Mouse (Mus musculus): ENCODE data around the gene Slc35g1. TPM values are rescaled to one million over a fixed set of nuclear protein-coding genes. Genes with fewer than 3 reads are reported as not detected.
"Not testable (repeated sequence)": the region's sequence is repeated elsewhere in the genome, so short reads cannot be mapped to it uniquely, and the experiment has no call there.

The Slc35g1 gene
- total RNA-seq, 2 experiments from 2014 or later = 1.6 to 2.6 TPM

DNA sequence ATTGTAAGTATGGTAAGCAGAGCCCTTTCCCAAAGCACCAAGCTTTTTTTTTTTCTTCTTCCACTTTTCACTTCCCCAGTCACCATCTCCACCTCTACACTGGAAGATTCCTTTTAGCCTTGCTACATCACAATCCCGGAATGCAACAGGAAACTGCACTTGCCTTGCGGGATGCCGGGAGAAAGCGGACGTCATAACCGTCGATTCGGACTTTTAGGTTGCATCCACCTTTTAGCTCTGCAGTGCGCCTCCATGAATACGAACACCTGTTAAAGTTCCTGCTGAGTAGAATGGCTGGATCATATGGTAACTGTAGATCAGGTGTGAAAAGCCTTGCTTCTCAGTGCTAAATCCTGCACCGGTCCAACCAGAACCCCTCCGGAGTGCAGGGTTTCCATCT lies 12.0 kb upstream of the Slc35g1 start:
- intact Hi-C loops (cut with DNase I) = no loop called here
- no peak for DNase-seq (ENCODE audit: low spot score in 2 of 2)

DNA sequence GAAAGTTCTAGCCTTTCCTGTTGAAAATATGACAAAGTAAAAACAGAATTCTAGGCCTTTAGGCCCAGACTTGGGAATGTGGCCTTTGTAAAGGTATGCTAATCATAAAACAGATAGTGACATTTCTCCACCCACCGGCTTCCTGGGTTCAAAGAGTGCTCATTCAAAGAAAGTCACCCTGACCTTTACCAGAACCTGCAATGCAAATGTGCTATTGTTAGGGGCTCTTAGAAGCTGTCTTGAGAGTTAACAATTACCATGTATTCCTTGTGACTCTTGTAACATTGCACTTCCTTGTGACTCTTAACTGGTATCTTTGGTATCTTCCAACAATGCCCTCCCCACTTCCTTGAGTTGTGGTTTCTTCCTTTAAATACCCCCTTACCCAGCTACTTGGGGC lies 8.8 kb upstream of the Slc35g1 start:
- DNase-seq (ENCODE audit: low spot score in 2 of 2) = not testable (repeated sequence)

DNA sequence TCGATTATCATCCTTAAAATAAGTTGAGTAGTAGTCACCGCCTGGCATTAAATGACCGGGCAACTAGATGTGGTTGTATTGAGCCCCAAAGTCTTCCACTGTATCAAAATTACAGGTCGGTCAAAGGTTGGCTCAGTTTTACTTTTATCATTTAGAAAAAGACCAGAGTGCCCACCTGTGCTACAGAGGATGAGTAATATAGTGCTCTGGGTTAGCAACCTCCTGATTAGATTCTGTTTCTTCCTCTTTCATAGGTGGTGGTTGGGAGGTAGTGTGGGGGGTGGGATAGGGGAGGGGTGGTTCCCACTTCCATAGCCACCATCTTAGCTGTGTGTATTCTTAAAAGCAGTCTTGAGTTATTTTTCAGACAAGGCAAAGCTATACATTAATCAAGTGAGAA lies 7.9 kb upstream of the Slc35g1 start:
- intact Hi-C loops (cut with DNase I) = no loop called here
- DNase-seq (ENCODE audit: low spot score in 2 of 2) = no peak

More for the DNA sequence above, 8.8 kb upstream of the Slc35g1 start:
- intact Hi-C loops (cut with DNase I) = not testable (repeated sequence)

DNA sequence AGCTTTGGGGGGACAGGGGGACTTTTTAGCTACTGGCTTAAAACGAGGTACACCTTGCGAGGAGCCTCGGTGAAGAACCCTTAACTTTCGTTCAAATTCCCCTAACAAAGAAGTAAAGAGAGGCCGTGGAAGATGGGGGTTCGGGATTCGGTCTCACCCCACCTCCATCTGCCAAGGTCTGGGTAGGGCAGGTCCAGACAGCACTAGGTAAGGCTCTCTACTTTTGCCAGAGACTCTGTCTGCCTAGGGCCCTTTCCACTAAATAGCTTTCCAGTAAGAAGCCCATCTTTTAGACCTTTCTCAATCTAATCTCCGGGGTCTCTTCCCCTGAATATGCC lies 822 bp downstream of the Slc35g1 start:
- intact Hi-C loops (cut with DNase I) = no loop called here

DNA sequence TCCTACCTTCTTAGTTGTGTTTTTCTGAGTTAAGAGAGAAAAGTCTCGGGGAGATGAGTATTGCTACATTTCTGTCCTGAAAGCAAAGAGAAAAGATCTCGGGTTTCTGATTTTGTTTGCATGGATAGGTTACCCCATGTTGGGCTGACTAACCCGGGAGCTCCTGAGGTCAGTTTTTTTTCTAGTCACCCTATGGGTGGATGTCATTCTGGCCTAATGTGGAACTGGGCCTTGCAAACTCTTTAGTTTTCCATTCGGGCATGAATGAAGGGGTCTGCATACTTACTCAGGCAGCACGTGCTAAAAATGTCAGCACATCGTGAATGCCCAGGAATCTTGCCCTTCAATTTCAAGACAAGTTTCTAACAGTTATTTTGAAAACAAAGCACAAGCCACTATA lies 1.2 kb downstream of the Slc35g1 start:
- DNase-seq (ENCODE audit: low spot score in 2 of 2) = no peak
- intact Hi-C loops (cut with DNase I) = no loop called here

More for the DNA sequence above, 822 bp downstream of the Slc35g1 start:
- no peak for DNase-seq (ENCODE audit: low spot score in 2 of 2)

DNA sequence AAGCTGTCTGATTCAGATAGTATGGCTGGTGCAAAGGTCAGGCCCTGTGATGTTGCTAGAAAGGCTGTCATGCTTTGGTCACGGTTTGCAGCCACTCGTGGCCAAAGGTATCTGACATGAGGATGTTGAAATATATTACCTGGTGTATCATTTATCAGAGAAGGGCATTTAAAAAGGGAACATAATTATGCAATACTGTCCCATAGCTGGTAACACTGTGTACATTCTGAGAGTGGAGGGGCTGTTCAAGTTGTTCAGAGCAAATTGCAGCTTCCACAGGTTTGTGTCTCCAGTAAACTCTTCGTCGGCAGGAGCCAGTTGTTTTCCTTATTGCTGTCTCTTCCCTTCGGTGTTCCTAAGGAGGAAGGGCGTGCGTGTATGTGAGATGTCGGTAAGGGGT lies 3.2 kb downstream of the Slc35g1 start:
- intact Hi-C loops (cut with DNase I) = no loop called here
- DNase-seq (ENCODE audit: low spot score in 2 of 2) = no peak

DNA sequence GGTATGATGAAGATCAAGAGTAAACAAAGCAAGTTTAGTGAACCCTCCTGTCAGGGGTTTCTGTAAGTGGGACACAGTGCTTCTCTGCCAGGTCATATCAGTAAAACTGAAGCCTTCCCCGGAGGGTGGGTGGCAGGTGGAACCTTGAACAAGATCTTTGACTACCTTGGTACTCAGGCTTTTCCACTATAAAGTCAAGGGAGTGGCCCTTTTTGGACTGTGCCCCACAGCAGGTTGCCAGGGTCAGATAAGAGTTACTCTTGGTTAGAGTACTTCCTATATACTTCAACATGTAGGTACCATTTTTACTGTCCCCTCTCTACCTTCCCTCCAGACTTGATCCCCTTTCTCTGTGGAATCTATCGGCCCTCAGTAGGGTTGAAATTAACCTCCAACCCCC lies 5.1 kb downstream of the Slc35g1 start:
- no peak for DNase-seq (ENCODE audit: low spot score in 2 of 2)
- intact Hi-C loops (cut with DNase I) = no loop called here

DNA sequence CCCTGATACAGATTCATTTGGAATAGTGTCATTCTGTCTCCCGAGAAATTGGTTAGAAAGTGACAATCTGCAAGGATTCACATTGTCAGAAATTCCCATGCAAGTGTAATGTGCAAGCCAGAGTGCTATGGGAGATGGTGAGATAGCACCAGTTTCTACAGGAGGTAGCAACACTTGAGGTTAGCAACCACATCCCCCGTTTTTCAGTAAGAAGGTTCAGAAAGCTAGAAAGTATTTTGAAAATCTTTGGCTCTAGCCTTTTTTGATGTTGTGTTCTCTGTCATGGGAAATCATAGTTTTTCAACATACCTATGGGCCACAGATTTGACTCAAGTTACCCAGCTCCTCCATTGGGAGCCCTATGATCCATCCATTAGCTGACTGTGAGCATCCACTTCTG lies 5.6 kb downstream of the Slc35g1 start:
- DNase-seq (ENCODE audit: low spot score in 2 of 2) = no peak
- intact Hi-C loops (cut with DNase I) = no loop called here

DNA sequence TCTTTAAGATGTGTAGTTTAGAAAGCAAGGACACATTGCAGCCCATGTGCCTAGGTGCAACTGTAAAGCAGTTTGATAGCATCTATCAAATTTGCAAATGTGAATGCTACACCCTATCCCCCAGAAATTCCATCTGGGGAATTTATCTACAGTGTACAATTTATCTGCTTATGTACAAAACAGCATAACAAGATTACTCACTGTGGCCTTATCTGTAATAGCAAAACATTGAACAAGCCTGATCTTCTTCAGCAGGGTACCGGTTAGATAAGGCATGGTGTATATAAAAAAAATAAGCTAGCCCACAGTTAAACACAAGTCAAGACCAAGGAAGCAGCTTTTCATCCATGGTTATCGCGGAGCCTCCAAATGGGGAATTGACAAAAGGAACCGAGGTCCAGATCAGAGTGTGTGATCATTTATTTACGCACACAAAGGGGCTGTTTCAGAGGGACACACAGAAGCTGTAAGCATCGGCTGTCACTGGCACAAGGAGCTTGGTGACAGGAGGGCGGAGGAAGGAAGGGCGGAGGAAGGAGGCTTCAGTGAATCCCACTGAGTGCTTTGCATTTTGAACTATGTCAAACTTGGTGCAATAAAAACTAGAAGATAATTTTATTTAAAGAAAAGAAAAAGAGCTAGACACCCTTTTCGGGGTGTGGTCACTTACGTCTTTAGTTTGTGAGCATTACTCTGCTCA lies 14.7 kb downstream of the Slc35g1 start:
- intact Hi-C loops (cut with DNase I) = no loop called here
- DNase-seq (ENCODE audit: low spot score in 2 of 2) = no peak

DNA sequence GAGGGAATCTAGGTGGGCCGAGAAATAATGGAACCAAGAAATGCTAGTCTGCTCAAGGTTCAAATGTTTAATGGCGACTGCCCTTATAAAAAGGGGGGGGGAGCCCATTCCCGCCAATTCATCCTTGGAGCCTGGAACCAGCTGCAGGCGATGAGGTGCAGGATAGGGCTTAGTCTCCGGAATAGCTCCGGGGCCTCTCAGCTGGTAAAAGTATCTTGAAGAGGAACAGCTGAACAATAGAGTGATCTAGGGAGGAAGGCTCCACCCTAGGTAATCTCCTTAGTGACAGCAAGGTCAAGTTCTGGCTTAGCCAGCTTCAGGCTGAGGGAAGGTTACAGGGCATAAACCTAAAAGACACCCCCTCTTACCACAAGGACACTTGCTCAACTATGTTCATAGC lies 18.1 kb downstream of the Slc35g1 start:
- intact Hi-C loops (cut with DNase I) = no loop called here
- DNase-seq (ENCODE audit: low spot score in 2 of 2) = no peak

DNA sequence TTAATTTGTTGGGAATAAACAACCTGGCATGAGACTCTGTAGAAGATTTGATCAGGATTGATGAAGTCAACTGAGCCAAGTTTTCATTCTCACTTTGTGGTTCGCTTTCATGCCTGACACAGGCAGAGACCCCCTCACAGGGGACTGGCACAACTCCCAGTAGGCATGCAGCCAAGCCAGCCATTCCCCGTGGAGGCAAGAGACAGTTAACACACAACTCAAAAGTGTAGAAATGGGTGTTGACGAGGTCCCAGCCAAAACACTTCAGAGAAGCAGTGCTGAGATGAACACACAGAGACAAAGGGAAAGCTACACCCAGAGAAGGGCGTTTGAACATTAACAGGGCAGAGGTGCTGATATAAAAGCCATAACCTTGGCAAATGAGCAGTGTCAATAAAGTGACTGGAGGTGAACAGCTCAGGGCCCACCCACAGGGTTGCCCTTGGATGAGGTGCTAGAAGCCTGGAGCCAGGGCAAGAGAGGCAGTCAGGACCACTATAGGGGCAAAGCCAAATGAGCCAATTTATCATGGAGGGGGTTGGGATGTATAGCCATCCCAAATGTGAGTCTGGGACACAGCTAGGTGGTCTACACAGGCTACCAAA lies 23.1 kb downstream of the Slc35g1 start:
- DNase-seq (ENCODE audit: low spot score in 2 of 2) = no peak
- intact Hi-C loops (cut with DNase I) = no loop called here

DNA sequence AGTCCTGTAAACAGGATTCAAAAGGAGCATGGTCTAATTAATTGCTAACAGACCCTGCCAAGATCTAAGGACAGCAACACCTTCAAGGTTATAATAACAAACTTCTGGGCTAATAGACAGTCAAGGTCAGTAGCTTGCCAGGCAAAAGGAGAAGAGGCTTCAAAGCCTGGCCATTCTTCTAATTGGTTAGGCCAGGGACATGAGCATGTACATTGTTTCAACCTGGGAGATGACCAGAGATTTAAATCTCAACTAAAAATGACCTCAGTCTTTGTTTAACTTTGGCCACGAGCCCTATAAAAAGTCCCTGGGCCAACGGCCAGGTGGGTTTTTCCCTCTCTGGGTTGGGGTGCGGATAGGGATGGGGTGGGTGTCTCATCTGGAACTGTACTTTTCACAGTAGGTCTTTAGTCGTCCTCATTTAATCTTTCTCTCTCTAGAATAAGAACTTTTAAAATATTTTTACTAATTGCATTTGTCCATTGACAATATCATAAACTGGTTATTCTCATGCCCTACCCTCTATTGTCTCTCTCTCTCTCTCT lies 25.0 kb downstream of the Slc35g1 start:
- intact Hi-C loops (cut with DNase I) = no loop called here
- DNase-seq (ENCODE audit: low spot score in 2 of 2) = no peak

DNA sequence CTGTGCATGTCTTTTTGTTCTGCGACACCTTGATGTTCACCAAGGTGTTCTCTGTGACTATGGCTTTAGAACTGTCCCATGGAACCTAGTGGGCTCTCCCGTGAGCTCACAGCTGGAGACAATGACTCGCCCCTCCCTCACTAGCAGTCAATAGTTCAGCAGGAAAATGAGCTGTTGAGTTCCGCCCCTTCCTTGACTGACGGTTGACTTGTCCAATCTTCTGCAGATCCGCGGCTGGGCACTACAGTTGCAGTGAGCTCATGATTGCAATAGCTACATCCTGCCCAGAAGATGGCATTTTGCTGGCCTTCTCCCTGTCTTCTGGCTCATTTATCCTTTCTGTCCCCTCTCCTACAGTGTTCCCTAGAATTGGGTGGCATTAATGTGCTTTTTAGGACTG lies 25.7 kb downstream of the Slc35g1 start:
- DNase-seq (ENCODE audit: low spot score in 2 of 2) = no peak
- intact Hi-C loops (cut with DNase I) = no loop called here

DNA sequence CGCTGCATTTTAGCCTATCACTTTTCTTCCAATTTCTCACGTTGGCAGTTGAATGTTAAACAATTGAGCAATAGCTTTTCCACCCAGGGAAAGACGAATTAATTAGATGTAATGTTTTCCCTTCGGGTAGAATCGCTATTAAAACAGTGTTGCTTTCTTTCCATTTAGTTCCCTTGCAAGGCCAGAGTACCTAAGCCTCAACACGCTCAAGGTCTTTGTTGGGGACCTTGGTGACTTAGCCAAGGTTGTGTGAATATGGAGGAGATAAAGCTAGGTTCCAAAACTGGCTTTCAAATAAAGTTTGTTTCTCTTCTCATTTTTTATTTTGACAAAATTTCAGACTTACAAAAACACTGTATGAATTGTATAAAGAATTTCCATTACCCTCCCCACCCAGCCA lies 27.1 kb downstream of the Slc35g1 start:
- intact Hi-C loops (cut with DNase I) = no loop called here
- DNase-seq (ENCODE audit: low spot score in 2 of 2) = no peak

DNA sequence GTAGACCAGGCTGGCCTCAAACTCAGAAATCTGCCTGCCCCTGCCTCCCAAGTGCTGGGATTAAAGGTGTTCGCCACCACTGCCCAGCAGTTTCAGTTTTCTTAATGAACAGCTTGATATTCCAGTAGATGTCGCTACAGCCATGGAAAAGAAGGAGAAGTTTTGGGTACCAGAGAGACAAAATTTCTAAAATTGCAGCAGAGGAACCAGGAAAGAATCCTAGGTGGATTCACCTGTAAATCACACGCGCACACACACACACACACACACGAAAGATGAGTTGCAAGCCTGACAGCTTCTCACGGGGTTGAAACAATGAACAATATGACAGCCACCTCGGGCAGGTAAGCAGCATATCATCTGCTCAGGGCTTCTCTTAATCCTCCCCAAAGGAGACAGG lies 28.1 kb downstream of the Slc35g1 start:
- intact Hi-C loops (cut with DNase I) = no loop called here
- DNase-seq (ENCODE audit: low spot score in 2 of 2) = no peak

DNA sequence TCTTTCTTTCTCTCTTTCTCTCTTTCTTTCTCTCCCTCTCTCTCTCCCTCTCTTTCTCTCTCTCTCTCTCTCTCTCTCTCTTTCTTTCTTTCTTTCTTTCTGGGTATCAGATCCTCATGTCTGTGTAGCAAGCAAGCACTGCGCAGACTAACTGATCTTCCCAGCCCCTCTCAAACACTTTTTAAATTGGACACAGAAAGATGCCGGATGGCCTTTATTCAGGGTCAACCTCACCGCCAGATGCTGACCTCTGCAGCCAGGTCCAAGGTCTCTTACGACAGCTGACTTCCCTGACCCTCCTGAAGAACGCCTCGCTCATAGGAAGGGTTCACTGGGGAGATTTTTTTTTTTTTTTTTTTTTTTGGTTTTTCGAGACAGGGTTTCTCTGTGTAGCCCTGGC lies 28.8 kb downstream of the Slc35g1 start:
- intact Hi-C loops (cut with DNase I) = no loop called here
- no peak for DNase-seq (ENCODE audit: low spot score in 2 of 2)

DNA sequence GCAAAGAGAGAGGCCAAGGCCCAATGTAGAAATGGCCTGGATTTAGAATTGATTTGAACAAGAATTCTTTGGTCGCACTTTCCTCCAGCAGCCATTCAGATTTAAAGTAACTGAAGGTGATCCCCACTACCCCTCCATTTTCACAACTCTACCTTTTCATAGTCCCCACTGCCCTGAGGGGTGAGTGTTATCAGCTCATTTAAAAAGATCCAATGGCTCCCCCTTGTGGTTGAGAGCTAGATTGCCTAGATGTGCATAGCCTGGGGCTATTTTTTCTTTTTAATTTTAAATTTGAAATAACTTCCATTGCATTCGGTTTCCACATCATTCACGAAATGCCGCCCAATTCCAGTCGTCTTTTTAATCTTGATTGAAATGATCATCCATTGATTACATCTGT lies 33.5 kb downstream of the Slc35g1 start:
- no peak for DNase-seq (ENCODE audit: low spot score in 2 of 2)
- intact Hi-C loops (cut with DNase I) = loop anchor here (5.0 kb wide), 2 partner anchors 348 to 488 kb away; no protein-coding TSS in a partner anchor

DNA sequence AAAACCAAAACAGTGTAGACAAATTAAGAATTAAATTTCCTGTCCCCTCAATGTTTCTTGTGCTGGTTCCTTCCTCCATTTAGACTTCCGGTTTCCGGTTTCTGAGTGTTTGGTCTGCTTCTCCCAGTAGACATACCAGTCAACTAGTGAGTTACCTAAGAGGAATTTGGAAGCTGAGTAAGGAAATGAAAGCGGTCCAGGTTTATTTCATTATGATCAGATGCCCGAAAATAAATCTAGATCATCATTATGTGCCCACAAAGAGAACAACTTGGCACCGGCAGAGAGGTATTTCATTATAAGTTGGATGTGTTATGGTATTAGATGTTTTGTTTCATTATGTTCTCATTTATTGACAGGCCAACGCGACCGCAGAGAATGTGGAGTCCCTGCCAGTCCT lies 34.7 kb downstream of the Slc35g1 start:
- no peak for DNase-seq (ENCODE audit: low spot score in 2 of 2)
- intact Hi-C loops (cut with DNase I) = no loop called here

DNA sequence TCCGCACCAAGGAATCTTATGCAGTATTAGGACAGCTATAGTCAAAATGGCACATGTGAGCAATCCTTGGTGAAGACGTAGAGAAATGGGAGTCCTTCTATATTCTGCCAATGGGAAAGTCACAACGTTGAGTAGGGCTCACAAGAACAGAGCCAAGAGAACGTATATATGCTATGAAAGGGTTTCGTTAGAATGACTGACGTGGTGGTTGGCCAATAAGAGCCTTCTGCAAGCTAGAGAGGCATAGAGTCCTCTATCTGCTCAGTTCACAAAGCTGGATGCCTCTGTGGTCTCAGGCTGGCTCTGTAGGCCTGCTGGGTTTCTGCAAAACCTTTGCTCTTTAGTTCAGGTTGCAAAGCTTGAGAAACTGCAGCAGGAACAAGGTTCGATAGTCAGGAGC lies 35.5 kb downstream of the Slc35g1 start:
- intact Hi-C loops (cut with DNase I) = no loop called here
- DNase-seq (ENCODE audit: low spot score in 2 of 2) = no peak

DNA sequence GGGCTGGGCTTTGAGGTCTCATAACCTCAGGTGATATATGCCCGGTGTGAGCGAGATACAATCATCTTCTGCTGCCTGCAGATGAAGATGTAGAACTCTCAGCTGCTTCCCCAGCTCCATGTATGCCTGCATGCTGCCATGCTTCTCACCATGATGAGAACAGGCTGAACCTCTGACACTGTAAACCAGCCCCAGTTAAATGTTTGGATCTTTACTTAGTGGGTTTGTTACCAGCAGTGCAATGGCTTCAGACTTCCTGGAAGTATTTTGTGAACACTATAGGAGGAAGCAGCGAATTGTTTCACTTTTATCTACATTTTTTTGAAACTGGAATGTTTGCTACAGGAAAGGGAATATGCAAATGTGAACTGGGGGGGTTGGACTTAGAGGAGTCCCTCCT lies 36.2 kb downstream of the Slc35g1 start:
- DNase-seq (ENCODE audit: low spot score in 2 of 2) = no peak
- intact Hi-C loops (cut with DNase I) = no loop called here

DNA sequence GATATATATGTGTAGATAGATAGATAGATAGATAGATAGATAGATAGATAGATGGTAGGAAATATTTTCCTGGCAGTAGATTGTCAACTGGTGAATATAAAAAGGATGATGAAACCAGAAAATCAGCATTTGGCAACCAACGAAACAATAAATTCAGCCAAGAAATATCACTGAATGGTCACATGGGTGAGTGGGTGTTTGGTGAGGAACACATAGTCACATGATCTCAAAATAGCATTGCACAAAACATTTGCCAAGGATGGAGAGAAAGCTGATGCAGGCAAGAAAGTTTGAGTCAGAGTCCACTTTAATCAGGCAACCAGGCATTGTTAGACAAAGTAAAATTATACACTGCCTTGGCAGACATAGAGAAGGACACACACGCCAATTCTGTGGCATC lies 37.6 kb downstream of the Slc35g1 start:
- DNase-seq (ENCODE audit: low spot score in 2 of 2) = no peak
- intact Hi-C loops (cut with DNase I) = no loop called here

DNA sequence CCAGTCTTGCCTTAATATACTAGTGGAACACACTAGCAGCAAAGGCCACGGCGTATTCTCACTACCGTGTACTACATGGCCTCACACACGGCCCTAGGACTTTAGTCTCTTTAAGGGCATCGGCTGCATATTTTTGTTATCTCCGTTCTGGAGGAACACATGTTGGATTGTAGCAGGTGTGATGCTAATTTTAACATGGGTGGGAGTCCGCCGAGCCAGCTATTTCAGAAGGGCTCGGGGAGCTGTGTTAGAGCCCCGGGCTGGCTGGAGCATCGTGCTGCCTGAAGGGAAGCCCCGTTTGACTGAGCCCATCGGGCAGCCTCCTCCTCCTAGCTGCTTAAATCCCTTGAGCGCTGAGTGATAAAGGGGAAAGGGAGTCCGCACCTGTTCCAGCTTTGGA lies 39.4 kb downstream of the Slc35g1 start:
- no peak for DNase-seq (ENCODE audit: low spot score in 2 of 2)
- intact Hi-C loops (cut with DNase I) = no loop called here

All from left cerebral cortex, postnatal 36 days (tissue).